Mouse (Mus musculus) neural tube, embryonic 10.5 days (tissue): Measurements from ENCODE around the gene Glyctk.

Experiments used
- DNase-seq: peaks from one replicate; pipeline ENCODE4 v3.0.0-alpha.2; 2017; ENCODE audit warnings: low spot score; ENCODE audit errors: extremely low spot score

The Glyctk gene

GRCm38 (mm10) chr9:106147851-106148431, 10.0 kb downstream of the Glyctk start:
- DNase-seq, result peak; percentile 40

- no peak for DNase-seq
Measured at GRCm38 (mm10) chr9:106147281-106147680, 10.7 kb downstream of the Glyctk start.

- no peak for DNase-seq
Measured at GRCm38 (mm10) chr9:106145582-106145981, 12.4 kb downstream of the Glyctk start.

GRCm38 (mm10) chr9:106144176-106144575, 13.8 kb downstream of the Glyctk start:
- no peak for DNase-seq

GRCm38 (mm10) chr9:106141955-106142354, 16.0 kb downstream of the Glyctk start:
- DNase-seq, result no peak

- DNase-seq, result no peak
Measured at GRCm38 (mm10) chr9:106139763-106140162, 18.2 kb downstream of the Glyctk start.

- DNase-seq, result no peak
Measured at GRCm38 (mm10) chr9:106137671-106138216, 20.2 kb downstream of the Glyctk start.

- no peak for DNase-seq
Measured at GRCm38 (mm10) chr9:106130250-106130649, 27.7 kb downstream of the Glyctk start.

GRCm38 (mm10) chr9:106129072-106129471, 28.9 kb downstream of the Glyctk start:
- DNase-seq, result no peak

GRCm38 (mm10) chr9:106126786-106127251, 31.1 kb downstream of the Glyctk start:
- DNase-seq, result peak; percentile 63

- DNase-seq, result no peak
Measured at GRCm38 (mm10) chr9:106123599-106123998, 34.3 kb downstream of the Glyctk start.

- DNase-seq, result no peak
Measured at GRCm38 (mm10) chr9:106119075-106119474, 38.9 kb downstream of the Glyctk start.

GRCm38 (mm10) chr9:106115801-106116424, 42.0 kb downstream of the Glyctk start:
- DNase-seq, result no peak

- DNase-seq, result peak; percentile 81
Measured at GRCm38 (mm10) chr9:106112770-106113423, 45.0 kb downstream of the Glyctk start.

- no peak for DNase-seq
Measured at GRCm38 (mm10) chr9:106106241-106106640, 51.7 kb downstream of the Glyctk start.

GRCm38 (mm10) chr9:106104401-106104800, 53.5 kb downstream of the Glyctk start:
- DNase-seq, result no peak
